Mouse (Mus musculus) midbrain, embryonic 10.5 days (tissue): ENCODE data around the gene Grm3. TPM values are rescaled to one million over a fixed set of nuclear protein-coding genes. Genes with fewer than 3 reads are reported as not detected.

Experiments
- DNase-seq: peaks from one replicate; pipeline ENCODE4 v3.0.0-alpha.2; 2017; ENCODE audit warnings: low spot score
- H3K27ac ChIP-seq: fragments of 300-500 bp; sonication (generic); replicated peaks from 2 replicates; pipeline ENCODE4 v1.5.1; 2016; ENCODE audit warnings: mild to moderate bottlenecking
- H3K27me3 ChIP-seq: fragments of 300-500 bp; sonication (generic); 2 replicates; pipeline ENCODE4 v1.6.1; 2016; ENCODE audit warnings: low read depth, mild to moderate bottlenecking; ENCODE audit not compliant: poor library complexity, severe bottlenecking
- H3K36me3 ChIP-seq: fragments of 300-500 bp; sonication (generic); 2 replicates; pipeline ENCODE4 v1.6.1; 2016; ENCODE audit warnings: mild to moderate bottlenecking, moderate library complexity
- H3K4me1 ChIP-seq: fragments of 300-500 bp; sonication (generic); 2 replicates; pipeline ENCODE4 v1.6.1; 2016
- H3K4me3 ChIP-seq: fragments of 300-500 bp; sonication (generic); 2 replicates; pipeline ENCODE4 v1.5.1; 2016; ENCODE audit warnings: mild to moderate bottlenecking, moderate library complexity
- H3K9me3 ChIP-seq: fragments of 300-500 bp; sonication (generic); replicated peaks from 2 replicates; pipeline ENCODE4 v1.6.1; 2016; ENCODE audit warnings: mild to moderate bottlenecking
- WGBS: fragments of 180-500 bp; shearing (Covaris S2); methylation state at CpG from one replicate; pipeline ENCODE4 v1.1.7; 2016; 5-methylcytosine and 5-hydroxymethylcytosine counted together
- polyA plus RNA-seq: library from polyadenylated mRNA; unstranded; fragments of >200 nt; fragmentation: Nextera tagmentation; extraction: Ambion mirVana; gene quantifications from 2 replicates; pipeline ENCODE4 v1.2.1, GENCODE M21; 2016

Grm3 gene
- polyA plus RNA-seq: 1.7 and 4.0 TPM in 2 replicates

DNA sequence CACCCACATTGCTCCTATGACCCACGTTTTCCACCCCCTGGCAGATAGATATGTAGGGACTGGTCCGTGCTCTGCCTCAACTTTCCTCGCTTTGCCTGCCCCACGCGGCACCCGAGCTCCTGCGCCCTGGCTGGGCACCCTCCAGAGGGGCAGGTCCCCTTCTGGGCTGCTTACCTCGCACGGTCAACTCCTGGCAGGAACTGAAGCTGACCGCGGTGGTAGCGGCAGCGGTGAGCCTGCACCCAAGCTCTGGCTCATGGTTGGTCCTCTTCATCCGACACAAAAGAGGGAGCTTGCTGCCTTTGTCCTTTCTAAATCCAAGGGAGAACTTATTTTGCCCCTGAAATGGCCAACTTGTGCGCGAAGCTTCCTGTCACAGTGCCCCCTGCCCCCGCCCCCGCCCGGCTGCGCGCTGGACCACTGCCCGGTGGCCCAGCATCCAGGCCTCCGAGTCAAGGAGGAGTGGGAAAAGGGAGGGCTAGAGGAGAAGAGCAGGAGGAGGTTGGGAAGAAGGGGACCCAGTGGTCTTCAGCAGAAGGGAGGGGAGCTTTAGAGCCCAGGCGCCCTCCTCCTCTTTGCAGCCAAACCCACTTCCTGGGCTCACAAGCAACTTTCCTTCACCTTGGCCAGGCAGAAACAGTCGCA is at the start of gene Grm3:
Gene Grm3, minus strand, starts transcription at position 215 of the 645 bp plus-strand sequence.
- peak within 1 kb of the TSS; percentile 68 for H3K4me3 ChIP-seq
- peak within 1 kb of the TSS; percentile 83 for H3K27ac ChIP-seq
- no peaks in the 10 kb centered on the region for H3K9me3 ChIP-seq
- DNase-seq: peak; percentile 54
- H3K4me1 ChIP-seq: peaks cover 27% of the 10 kb centered on the region
- WGBS: under 1% methylated on average over 25 of the region's 25 CpGs
- peaks cover 33% of the 10 kb centered on the region for H3K27me3 ChIP-seq
- H3K36me3 ChIP-seq: no peaks in the 10 kb centered on the region

DNA sequence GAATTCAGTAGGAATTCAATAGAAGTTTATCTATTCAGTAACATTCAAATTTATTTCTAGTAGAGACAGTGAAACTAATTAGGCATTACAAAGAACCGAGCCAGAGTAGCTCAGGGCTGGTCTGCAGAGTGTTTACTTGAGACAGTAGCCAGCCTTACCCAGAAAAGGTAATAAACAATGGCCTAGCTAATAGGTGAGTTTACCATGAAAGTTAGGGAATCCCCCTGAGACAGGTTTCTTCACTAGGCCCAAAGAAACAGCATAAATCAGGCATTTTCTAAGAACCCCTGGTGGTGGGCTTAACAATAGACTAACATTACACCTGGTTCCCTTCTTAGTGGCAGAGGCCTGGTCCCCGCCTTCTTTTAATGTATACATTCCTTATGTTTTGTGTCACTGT is 30.8 kb upstream of the Grm3 start:
- Histone ChIP-seq H3K9me3 (no peaks in the 10 kb centered on the region), H3K27me3 (no peaks in the 10 kb centered on the region), H3K36me3 (no peaks in the 10 kb centered on the region), H3K4me3 (no peak overlapping the region), H3K27ac (no peak overlapping the region), H3K4me1 (no peaks in the 10 kb centered on the region)
- WGBS: 83% methylated on average over 2 of the region's 2 CpGs
- no peak for DNase-seq

DNA sequence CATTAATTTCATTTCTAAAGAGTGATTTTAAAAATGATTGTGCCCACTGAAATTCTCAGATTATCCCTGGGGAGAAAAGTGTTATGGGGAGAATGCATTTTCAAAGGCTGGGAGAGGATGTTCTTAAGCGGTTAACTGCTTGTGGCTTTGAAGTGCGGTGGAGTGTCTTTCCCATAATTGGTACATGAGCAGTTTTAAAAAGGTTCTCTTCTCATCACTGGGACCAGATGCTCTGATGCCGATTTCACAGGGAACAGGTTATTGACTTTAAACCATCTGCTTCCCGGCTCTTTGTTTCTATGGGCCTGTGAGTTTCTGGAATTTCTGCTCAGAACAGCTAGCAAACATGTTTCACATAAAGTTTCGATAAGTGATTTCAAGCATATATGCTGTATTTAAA is 23.2 kb upstream of the Grm3 start:
- Histone ChIP-seq H3K4me3 (no peak overlapping the region), H3K27ac (no peak overlapping the region), H3K36me3 (no peaks in the 10 kb centered on the region), H3K4me1 (no peaks in the 10 kb centered on the region), H3K27me3 (no peaks in the 10 kb centered on the region), H3K9me3 (no peaks in the 10 kb centered on the region)
- DNase-seq: no peak
- WGBS: 71% methylated on average over 5 of the region's 5 CpGs

DNA sequence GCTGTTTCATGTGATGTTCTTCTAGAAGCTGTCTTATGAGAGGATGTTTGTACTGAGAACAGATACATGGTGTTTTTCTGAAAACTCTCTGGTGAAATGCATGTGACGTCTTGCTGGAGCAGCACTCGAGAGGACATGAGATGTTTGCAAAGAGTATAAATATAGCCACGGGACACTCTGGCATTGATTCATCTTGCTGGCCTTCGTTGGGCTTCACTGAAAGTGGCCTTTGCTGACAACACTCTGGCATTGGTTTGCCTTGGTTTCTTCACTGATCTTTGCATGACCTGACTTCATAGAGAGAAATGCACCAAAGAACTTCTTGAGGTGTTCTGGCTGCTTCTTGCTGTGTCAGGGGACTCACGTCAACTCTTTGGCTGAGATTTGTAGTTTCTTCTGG is 19.1 kb upstream of the Grm3 start:
- H3K27ac ChIP-seq: no peak overlapping the region
- no peak overlapping the region for H3K4me3 ChIP-seq
- 88% methylated on average over 5 of the region's 5 CpGs for WGBS
- H3K36me3 ChIP-seq: no peaks in the 10 kb centered on the region
- no peaks in the 10 kb centered on the region for H3K27me3 ChIP-seq
- H3K9me3 ChIP-seq: no peaks in the 10 kb centered on the region
- no peaks in the 10 kb centered on the region for H3K4me1 ChIP-seq
- no peak for DNase-seq

DNA sequence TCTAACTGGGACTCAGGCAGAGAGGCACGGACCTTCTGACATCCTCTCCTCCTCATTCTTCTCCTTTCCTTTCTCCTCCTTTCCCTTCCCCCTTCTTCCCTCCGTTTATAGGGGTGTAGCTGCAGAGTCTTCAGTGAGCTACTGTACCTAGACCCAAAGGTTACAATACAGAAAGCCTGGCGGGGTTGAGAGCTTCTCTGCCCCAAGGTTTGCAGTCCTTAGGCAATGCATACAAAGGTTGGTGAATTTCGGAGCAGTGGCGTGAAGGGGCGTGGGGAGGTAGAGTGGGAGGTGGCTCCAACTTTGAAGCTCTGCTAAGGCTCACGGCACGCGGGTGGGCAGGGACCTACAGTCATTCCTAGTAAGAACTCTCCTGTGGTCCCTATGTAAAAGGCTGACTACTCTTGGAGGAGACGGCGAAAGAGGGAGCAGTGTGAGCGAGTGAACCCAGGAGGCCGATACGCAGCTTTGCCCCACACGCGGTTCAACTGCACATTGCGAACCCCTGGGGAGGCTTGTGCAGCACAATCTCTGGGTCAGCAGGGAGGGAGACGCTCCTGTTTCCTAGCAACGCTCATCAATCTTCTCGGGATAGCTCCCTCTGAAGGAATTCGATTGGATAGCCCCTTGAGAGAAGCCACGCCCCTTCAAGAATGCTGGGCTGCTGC is 765 bp upstream of the Grm3 start:
- WGBS: under 1% methylated on average over 22 of the region's 22 CpGs
- peak overlapping the region; percentile 83 for H3K27ac ChIP-seq

DNA sequence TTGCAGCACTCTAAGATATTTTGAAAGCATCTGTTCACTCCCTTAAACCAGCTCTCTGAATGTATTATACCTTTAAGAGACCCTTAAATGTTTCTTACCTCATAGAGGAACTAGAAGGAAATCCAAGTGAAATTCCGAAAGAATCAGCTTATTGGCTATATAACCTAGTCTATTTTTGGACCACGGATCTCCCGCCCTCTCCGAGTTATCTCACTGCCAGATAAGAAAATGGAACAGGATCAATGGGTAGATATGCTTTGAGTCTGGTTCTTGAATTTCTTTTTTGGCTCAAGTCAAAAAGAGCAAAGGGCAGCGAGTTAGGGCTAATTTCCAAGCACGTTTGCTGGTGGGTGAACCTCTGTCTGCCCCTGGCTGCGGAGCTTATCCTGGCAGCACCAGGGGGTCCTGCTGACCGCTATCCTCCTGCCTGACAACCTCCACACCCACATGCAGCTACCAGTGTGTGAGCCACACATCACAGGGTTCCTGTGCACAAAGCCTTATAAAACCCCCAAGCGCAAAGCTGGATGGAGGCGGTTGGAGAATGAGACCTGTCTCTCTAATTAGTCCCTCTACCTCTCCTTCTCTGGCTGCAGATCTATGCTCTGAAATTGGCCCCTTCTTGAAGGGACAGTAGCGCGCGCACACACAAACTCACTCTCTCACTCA is 549 bp downstream of the Grm3 start:
- H3K9me3 ChIP-seq: no peaks in the 10 kb centered on the region
- H3K4me3 ChIP-seq: peak overlapping the region; percentile 68
- 10% methylated on average over 13 of the region's 13 CpGs for WGBS
- DNase-seq: no peak
- H3K4me1 ChIP-seq: peaks cover 27% of the 10 kb centered on the region
- H3K27ac ChIP-seq: peak overlapping the region; percentile 83
- H3K36me3 ChIP-seq: no peaks in the 10 kb centered on the region
- peaks cover 33% of the 10 kb centered on the region for H3K27me3 ChIP-seq

More for the DNA sequence above, 765 bp upstream of the Grm3 start:
- peaks cover 27% of the 10 kb centered on the region for H3K4me1 ChIP-seq
- H3K27me3 ChIP-seq: peaks cover 33% of the 10 kb centered on the region
- H3K36me3 ChIP-seq: no peaks in the 10 kb centered on the region
- no peaks in the 10 kb centered on the region for H3K9me3 ChIP-seq
- peak overlapping the region; percentile 68 for H3K4me3 ChIP-seq
- peak; percentile 79 for DNase-seq

DNA sequence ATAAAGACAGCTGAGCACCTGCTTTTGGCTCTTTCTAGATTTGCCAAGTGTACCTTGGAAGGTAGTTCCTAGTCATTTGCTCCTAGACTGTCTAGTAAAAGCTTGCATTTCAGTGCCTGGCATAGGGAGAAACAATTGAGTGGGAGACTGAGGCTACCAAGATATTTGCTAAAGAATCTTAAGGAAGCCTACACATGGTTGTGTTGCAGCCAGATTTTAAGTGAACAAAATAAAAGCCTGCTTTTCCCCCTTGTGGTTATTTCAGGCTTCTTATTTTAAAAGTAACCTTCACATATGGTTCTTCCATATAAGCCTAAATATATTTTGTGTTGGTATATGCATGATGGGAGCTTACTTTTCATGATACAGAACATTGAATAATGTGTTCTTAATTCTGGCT is 3.8 kb downstream of the Grm3 start:
- Histone ChIP-seq H3K36me3 (no peaks in the 10 kb centered on the region), H3K4me3 (no peak overlapping the region), H3K4me1 (peaks cover 24% of the 10 kb centered on the region), H3K9me3 (no peaks in the 10 kb centered on the region), H3K27ac (no peak overlapping the region), H3K27me3 (peaks cover 33% of the 10 kb centered on the region)
- no peak for DNase-seq

DNA sequence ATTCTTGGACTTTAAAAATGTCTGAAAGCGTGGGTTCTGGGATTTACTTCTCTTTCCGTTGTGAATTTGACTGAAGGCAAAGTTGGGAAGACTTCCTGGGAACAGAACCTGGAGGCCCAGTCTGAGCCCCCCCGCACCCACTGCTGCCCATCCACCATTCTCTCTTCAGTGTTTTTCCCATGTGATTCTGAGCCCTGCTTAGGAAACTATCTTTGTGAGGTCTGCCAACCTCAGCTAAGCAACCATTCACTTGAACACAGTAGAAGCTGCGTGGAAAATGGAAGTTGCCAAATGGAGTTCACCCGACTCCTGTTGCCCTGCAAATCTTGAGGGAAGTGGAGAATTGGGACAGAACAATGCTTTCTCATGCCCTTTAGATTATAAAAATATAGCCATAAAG is 8.7 kb downstream of the Grm3 start:
- DNase-seq: no peak
- Histone ChIP-seq H3K4me1 (peaks cover under 1% of the 10 kb centered on the region; the same call in 1 of the 2 replicates), H3K4me3 (no peak overlapping the region), H3K36me3 (no peaks in the 10 kb centered on the region), H3K27me3 (no peaks in the 10 kb centered on the region), H3K27ac (no peak overlapping the region), H3K9me3 (no peaks in the 10 kb centered on the region)
- WGBS: 87% methylated on average over 5 of the region's 5 CpGs

DNA sequence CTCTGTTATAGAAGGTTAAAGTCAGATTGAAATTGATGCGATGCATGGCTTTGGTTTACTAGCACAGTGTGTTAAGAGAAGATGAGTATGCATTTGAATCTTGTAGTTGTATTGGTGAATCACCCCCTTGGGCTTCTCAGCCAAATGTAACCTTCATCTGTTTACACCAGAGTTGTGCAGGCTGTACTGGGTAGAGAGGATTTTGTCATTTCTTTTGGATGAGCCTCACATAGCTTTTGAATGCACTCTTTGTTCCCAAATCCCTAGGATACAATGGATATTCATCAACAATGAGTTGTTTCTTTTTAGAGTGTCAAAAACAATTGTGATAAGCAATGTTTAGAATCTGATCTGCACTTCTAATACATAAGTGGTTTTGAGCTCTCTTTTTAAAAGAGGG is 17.9 kb downstream of the Grm3 start:
- DNase-seq: no peak
- Histone ChIP-seq H3K36me3 (no peaks in the 10 kb centered on the region), H3K9me3 (no peaks in the 10 kb centered on the region), H3K27me3 (no peaks in the 10 kb centered on the region; the same call in 1 of the 2 replicates), H3K4me3 (no peak overlapping the region), H3K27ac (no peak overlapping the region), H3K4me1 (peaks cover 27% of the 10 kb centered on the region)
- WGBS: 88% methylated on average over 1 of the region's 1 CpGs

DNA sequence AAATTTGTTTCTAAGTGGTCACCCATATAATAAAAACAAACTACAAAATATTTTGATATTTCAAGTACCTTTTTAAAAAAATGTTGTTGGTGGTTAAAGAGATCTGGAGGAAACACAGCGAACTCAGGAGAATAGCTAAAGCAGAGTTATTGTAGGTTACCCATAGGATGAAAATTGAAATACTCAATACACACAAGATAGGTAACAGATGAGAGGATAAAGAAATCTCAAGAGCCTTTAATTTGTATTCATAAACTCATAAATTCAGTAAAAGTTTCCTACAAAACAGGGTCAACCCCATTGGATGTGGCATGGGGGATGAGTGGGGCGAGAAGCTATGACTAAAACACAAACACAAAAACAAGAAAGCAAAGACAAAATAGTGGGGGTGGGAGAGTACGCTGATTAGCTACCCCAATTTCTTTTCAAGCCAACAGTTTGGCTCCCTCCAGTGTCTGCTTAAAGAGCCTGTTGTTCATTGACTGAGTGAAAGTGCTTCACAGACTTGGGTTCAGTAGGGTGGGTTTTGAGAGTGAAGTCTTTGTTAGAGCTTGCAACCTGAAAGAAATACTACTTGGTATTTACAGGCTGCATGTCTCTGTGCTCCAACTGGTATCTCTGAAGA is 21.5 kb downstream of the Grm3 start:
- peak; percentile 25 for DNase-seq
- Histone ChIP-seq H3K4me1 (peaks cover 27% of the 10 kb centered on the region), H3K27me3 (no peaks in the 10 kb centered on the region; the same call in 1 of the 2 replicates), H3K36me3 (peaks cover 5% of the 10 kb centered on the region; the same call in 1 of the 2 replicates), H3K27ac (peak overlapping the region; percentile 69), H3K9me3 (peaks cover 6% of the 10 kb centered on the region; the same call in 1 of the 2 replicates), H3K4me3 (no peak overlapping the region)
- 25% methylated on average over 3 of the region's 3 CpGs for WGBS

DNA sequence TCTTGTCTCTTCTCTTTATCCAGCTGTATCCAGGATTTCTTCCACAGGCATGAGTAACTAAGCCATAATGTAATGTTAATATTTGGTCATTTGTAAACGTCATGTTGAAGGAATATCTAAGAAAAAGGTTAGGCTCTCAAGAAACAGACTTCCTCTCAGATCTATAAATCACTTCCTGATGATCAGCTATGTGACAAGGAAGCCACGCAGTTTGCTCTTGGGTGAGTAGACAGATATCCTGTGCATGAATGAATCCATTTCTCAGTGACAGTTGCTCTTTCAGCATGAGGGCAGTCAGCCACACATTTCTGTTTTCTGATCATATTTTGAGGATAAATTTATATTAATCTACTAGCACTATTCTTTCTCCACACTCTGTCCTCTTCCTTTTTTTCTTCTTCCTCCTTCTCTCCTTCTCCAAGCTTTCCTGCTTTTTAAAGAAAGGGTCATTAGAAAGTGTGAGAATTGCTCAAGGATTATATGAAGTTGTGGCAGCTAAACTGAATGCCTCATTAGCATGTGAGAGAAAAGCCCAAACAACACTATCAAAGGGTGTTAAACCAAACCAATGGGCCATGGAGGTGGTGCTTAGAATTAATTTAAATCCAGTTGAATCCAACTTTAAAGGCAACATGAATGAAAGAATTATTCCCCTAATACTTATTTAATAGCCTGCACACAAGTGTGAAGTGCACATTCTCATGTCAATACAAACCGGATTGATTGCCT is 22.1 kb downstream of the Grm3 start:
- Histone ChIP-seq H3K27ac (peak overlapping the region; percentile 69), H3K4me1 (peaks cover 27% of the 10 kb centered on the region)
- no peak for DNase-seq

DNA sequence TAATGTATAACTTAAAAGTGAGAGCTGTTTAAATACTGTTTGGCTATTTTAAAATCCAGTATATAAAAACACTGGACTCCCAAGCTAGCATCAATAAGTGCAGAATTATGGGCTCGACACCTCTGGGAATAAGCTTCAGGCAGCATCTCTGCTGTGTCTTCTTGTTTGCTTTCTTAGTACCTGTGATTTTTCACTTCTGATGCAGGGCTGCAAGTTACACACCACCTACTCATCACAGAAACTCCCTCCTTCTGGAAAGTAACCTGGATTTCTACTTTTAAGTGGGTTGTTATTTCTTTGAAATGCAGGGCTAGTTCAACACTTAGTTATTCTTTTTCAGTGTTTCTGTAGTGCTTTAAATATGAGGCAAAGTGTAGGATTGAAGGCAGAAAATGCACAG is 32.6 kb downstream of the Grm3 start:
- Histone ChIP-seq H3K4me3 (no peak overlapping the region), H3K36me3 (no peaks in the 10 kb centered on the region), H3K4me1 (peaks cover 25% of the 10 kb centered on the region), H3K27ac (no peak overlapping the region), H3K27me3 (no peaks in the 10 kb centered on the region), H3K9me3 (no peaks in the 10 kb centered on the region)
- DNase-seq: no peak
- WGBS: 76% methylated on average over 1 of the region's 1 CpGs

More for the DNA sequence above, 22.1 kb downstream of the Grm3 start:
- Histone ChIP-seq H3K27me3 (no peaks in the 10 kb centered on the region; the same call in 1 of the 2 replicates), H3K9me3 (peaks cover 6% of the 10 kb centered on the region; the same call in 1 of the 2 replicates), H3K36me3 (peaks cover 5% of the 10 kb centered on the region; the same call in 1 of the 2 replicates), H3K4me3 (no peak overlapping the region)
- WGBS: 13% methylated on average over 3 of the region's 3 CpGs
